Mouse (Mus musculus) bone marrow, adult 2 months (tissue): Measurements from ENCODE around the gene Myl10. TPM values are rescaled to one million over a fixed set of nuclear protein-coding genes. Genes with fewer than 3 reads are reported as not detected.
"Not testable (repeated sequence)": the region's sequence is repeated elsewhere in the genome, so short reads cannot be mapped to it uniquely, and the experiment has no call there.

Source experiments
- H3K27ac ChIP-seq: fragments of 200-500 bp; 2 replicates; pipeline ENCODE4 v1.5.1; 2012; ENCODE audit warnings: low read depth, mild to moderate bottlenecking, control low read depth, inconsistent platforms, low read length; ENCODE audit not compliant: control insufficient read depth, poor library complexity, insufficient read depth
- H3K4me1 ChIP-seq: fragments of 200-500 bp; 2 replicates; pipeline ENCODE4 v1.6.1; 2011; ENCODE audit warnings: low read length; ENCODE audit not compliant: control insufficient read depth, insufficient read depth
- H3K4me3 ChIP-seq: fragments of 200-500 bp; replicated peaks from 2 replicates; pipeline ENCODE3; 2011; ENCODE audit warnings: mild to moderate bottlenecking, low read depth, low read length, control low read depth; ENCODE audit not compliant: control insufficient read depth
- CTCF ChIP-seq: fragments of 200-500 bp; IDR thresholded peaks from 2 replicates; pipeline ENCODE4 v1.5.1; 2011; ENCODE audit warnings: low read length, control low read depth; ENCODE audit not compliant: control insufficient read depth, insufficient read depth
- POLR2A ChIP-seq: fragments of 200-500 bp; IDR thresholded peaks from 2 replicates; pipeline ENCODE4 v1.6.1; 2011; ENCODE audit warnings: low read depth, mild to moderate bottlenecking, control low read depth, low read length, borderline replicate concordance; ENCODE audit not compliant: control insufficient read depth
- WGBS: fragments of 180-500 bp; shearing (Covaris S2); methylation state at CpG from one replicate; pipeline ENCODE4 v1.1.7; 2018; 5-methylcytosine and 5-hydroxymethylcytosine counted together
- polyA plus RNA-seq: library from polyadenylated mRNA; stranded (reverse); fragments of >200 nt; gene quantifications from 2 replicates; pipeline ENCODE4 v1.2.4, GENCODE M21; 2011; ENCODE audit warnings: low replicate concordance; ENCODE audit not compliant: missing spikeins, insufficient read depth, insufficient read length

The Myl10 gene
- 1.7 TPM in 1 of 2 replicates, not detected in the other for polyA plus RNA-seq

DNA sequence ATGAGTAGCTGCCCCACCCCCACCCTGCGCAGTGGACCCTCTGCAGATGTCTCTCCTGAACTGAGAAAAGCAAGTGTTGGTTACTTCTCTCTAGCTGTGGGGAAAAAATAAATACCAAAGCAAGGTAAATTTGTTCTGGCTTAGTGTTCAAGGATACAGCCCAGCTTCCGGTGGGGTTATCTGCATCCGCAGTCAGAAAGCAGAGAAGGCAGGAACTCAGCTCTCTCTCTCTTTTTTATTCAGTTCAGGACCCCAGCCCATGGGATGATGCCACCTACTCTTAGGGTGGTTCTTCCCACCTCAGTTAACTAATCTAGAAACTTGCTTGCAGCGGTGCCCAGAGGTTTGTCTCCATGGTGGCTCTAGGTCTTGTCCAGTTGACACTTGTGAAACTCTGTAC is at the start of gene Myl10:
Myl10 (plus strand) TSS at position 363 of the 400 bp plus-strand sequence.
- H3K4me1 ChIP-seq, result no peaks in the 10 kb centered on the region; the same call in 1 of the 2 replicates
- no peak within 1 kb of the TSS for H3K4me3 ChIP-seq
- no peak for TF ChIP-seq POLR2A
- no peak for TF ChIP-seq CTCF
- no peak within 1 kb of the TSS for H3K27ac ChIP-seq
- WGBS, result 50% methylated on average over 4 of the region's 4 CpGs

DNA sequence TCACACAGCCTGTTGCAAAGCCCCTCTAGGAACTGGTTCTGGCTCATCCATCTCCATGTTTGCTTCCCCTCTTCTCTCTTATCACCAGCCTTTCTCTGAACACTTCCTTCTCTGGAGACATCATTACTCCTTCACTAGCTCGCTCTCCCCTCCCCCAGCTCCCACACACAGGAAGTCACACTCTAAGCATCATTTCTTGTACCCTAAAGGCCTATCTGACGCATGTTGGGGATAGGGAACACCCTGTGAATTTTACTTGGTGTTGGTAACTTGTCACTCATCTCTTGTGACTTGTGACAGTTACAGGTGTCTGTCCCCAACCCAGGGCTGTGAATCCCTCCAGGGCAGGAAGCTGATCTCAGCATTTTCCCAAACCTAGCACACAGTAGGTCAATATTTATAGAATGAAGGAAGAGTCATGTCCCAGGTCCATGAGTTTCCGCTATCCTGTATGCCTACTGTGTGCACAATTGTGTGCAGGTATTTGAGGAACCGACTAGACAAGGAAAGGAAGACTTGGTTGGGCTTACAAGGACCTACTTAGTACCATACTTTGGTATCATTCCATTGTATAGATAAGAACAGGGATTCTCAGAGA is 46.1 kb upstream of the Myl10 start:
- 56% methylated on average over 4 of the region's 4 CpGs for WGBS
- no peak for TF ChIP-seq POLR2A
- TF ChIP-seq CTCF, result no peak
- Histone ChIP-seq H3K4me1 (peaks cover 2% of the 10 kb centered on the region; the same call in 1 of the 2 replicates), H3K4me3 (no peak overlapping the region), H3K27ac (no peak overlapping the region)

GRCm38 (mm10) chr5:136649071-136649470 is 43.9 kb upstream of the Myl10 start:
- H3K4me3 ChIP-seq, result no peak overlapping the region
- H3K4me1 ChIP-seq, result no peaks in the 10 kb centered on the region; the same call in 1 of the 2 replicates
- 57% methylated on average over 5 of the region's 5 CpGs for WGBS
- TF ChIP-seq CTCF (no peak), POLR2A (no peak)
- H3K27ac ChIP-seq, result no peak overlapping the region

DNA sequence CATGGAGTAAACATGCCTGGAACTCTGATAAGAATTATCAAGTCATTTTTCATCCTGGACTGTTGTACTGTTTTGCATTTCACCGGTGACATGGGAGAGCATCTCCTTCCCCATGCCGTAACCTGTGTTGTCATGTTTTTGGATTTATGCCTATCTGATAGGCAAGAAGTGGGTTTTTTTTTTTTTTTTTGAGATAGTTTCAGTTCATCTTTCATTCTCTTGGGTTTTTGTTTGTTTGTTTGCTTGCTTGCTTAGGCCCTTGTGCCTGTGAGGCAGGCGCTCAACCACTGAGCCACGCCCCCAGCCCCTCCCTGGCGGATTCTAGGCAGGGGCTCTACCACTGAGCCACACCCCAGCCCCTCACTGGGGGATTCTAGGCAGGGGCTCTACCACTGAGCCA is 43.3 kb upstream of the Myl10 start:
- TF ChIP-seq POLR2A, result no peak
- TF ChIP-seq CTCF, result no peak
- 63% methylated on average over 5 of the region's 5 CpGs for whole genome bisulfite sequencing
- Histone ChIP-seq H3K4me1 (no peaks in the 10 kb centered on the region; the same call in 1 of the 2 replicates), H3K4me3 (no peak overlapping the region), H3K27ac (no peak overlapping the region)

DNA sequence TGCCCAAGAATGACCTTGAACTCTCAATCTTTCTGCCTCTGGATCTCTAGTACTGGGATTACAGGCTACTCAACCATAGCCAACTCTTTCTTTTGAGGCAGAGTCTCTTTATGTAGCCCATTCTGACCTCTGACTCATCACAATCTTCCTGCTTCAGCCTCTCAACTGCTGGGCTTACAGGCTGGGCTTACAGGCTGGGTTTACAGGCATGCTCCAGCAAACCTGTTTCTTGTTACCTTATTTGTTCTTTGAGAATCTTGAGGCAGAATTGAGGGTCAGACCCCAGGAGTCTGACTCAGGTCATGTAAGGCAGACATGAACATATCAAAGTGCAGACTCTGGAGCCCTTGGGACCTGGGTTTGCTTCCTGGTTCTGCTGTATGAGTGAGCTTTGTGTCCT is 38.5 kb upstream of the Myl10 start:
- TF ChIP-seq CTCF (no peak), POLR2A (no peak)
- Histone ChIP-seq H3K4me1 (no peaks in the 10 kb centered on the region; the same call in 1 of the 2 replicates), H3K27ac (no peak overlapping the region), H3K4me3 (no peak overlapping the region)

DNA sequence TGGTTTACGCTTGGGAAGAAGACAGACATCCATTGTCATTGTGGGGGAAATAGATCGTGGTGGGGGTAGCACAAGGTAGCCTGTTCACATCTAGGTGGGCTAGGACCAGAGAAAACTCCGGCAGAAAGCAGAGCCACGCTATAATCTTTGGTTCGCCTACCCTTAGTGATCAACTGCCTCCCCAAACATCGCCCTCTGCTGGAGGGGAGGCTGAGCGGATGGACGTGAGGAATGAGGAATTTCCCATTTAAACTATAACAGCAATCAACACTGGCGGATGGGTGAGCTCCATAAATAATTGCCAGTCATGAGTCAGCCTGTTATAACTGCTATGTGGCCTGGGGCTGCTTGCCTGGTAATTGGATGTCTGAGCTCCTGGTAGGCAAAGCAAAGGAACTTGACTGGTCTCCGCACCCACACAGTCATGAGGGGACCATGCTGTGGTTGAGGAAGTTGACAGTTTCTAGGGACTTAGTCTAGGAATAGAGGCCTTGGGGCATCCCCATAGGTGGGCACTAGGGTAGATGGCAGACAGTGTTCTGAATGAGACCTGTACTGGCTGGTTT is 36.0 kb upstream of the Myl10 start:
- H3K4me3 ChIP-seq, result no peak overlapping the region
- no peak overlapping the region for H3K27ac ChIP-seq
- TF ChIP-seq POLR2A, result no peak
- TF ChIP-seq CTCF, result peak; percentile 53; the same call in 1 of the 2 replicates
- WGBS, result 85% methylated on average over 10 of the region's 10 CpGs
- no peaks in the 10 kb centered on the region for H3K4me1 ChIP-seq

DNA sequence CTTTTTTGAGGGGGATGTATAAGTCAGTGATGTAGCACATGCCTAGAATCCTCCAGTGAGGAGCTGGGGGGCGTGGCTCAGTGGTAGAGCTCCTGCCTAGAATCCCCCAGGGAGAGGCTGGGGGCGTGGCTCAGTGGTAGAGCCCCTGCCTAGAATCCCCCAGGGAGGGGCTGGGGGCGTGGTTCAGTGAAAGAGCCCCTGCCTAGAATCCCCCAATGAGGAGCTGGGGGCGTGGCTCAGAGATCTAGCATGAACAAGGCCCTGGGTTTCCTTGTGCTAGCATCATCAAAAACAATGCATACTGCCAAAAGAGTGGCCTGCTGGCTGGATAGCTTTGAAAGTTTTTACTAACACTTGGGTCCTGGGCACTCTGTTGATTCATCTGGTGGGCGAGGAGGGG is 32.2 kb upstream of the Myl10 start:
- H3K27ac ChIP-seq, H3K4me3 ChIP-seq, H3K4me1 ChIP-seq: not testable (repeated sequence)
- WGBS, result 78% methylated on average over 5 of the region's 5 CpGs

GRCm38 (mm10) chr5:136662281-136662680 is 30.7 kb upstream of the Myl10 start:
- TF ChIP-seq CTCF, result no peak
- no peak for TF ChIP-seq POLR2A
- Histone ChIP-seq H3K4me1 (peaks cover 3% of the 10 kb centered on the region; the same call in 1 of the 2 replicates), H3K4me3 (no peak overlapping the region), H3K27ac (no peak overlapping the region)
- WGBS, result 77% methylated on average over 10 of the region's 10 CpGs
